Mouse (Mus musculus): ENCODE measurements around the gene Stab1.

Stab1 gene

DNA sequence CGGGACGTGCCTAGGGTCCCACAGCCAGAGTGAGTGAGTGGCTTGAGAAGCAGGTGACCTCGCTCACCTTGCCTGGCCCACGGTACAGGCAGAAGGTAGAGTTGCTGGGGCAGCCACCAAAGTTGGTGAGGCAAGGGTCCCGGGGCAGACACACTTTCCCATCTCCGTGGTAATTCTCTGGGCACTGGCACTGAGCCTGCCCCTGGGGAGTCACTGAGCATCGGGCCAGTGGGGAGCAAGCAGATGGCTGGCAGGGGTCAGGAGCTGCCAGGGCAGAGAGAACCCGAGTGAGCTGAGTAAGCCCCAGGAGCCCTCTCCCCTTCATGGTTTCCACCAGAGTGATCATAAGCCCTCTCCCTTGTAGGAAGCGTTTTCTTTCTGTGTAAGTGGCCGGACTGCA is 6.8 kb downstream of the Stab1 start:
- DNase-seq: peak; percentile 46

DNA sequence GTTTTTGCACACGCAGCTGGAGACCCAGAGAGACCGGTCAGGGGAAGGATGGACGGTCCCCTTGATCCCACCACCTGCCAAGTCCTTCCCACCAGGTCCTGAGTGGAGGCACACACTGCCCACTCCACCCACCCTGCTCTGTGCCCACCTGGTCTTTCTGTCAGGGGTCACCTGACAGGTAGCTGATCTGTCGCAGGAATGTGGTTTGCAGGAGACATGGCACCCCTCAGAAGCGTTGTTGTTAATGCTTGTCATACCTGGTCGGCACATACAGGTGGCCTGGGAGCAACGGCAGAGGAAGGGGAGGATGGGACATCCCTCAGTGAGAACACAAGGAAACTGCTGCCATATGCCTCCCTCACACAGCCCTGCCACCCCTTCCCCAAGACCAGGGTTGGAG is 7.2 kb downstream of the Stab1 start:
- no peak for DNase-seq

DNA sequence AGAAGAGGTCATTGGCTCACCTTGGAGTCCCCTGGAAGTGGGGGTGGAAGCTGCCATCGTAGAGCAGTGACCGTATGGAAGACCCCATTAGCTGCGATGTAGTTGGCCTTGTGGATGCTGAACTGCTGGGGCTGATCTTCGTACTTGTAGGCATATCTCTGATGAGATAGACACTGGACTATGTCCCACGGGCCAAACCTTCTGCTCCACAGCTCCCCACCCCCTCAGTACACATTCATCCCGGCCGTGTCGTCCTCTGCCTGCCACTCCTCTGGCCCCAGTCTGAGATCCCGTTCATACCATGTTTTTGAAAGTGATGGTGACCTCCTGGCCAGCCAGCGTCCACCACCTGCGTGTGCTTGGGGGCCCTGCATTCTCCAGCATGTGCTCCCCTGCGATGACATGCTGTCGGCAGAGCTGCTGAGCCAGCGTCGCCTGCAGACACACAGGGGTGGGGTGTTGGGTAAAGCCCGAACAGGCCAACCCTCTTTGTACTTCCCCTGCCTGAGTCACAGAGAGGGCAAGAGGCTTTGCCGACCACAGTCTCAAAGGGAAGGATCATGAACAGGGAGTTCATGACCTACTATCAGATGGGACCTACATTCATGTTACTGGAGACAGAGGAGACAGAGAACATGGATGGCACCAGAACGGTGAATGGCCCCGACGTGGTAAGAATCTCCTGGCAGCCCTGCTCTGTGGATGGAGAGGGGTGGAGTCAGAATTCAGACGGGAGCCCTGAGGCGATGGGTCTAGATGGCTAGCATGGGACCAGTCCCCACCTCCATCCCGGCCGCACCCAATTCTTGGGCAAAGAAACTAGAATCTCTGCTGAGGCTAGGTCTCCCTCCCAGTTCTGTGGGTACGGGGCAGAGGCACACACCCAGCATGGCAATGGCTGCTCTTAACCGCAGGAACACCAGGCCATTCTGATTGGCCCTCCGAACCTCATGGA is 8.0 kb downstream of the Stab1 start:
- DNase-seq: no peak

DNA sequence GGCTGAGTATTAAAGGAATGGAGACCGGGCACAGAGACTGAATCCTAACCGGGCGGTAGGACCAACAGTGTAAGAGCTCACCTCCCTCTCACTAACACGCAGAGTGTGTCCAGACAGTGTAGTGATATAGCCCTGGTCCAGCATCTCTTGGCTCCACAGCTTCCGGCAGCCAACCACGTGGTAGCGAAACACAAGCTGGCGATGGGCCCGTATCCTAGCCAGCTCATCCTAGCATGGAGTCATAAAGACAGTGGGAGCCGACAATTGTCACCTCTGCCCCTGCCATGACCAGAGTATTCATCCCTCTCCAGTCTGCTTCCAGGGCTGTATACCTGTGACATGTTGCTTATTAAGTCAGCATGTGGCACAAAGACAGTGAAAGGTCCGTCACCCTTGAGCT is 22.7 kb downstream of the Stab1 start:
- DNase-seq: no peak

DNA sequence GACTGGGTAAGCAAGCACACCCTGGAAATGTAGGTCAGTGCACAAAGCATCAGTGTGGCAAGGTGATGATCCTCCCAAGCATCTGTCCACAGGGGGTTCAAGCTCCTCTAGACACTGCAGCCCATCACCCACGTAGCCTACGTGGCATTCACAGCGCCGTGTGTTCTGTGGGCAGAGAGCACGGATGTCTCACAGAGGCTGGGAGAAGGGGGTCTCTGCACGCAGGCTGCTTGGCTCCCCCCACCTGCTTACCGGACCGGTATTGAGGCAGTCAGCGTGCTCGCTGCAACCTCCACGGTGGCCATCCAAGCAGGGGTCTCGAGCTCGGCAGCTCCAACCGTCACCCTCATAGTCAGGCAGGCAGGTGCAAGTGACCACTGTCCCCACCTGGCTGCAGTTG is 27.4 kb downstream of the Stab1 start:
- DNase-seq: no peak

DNA sequence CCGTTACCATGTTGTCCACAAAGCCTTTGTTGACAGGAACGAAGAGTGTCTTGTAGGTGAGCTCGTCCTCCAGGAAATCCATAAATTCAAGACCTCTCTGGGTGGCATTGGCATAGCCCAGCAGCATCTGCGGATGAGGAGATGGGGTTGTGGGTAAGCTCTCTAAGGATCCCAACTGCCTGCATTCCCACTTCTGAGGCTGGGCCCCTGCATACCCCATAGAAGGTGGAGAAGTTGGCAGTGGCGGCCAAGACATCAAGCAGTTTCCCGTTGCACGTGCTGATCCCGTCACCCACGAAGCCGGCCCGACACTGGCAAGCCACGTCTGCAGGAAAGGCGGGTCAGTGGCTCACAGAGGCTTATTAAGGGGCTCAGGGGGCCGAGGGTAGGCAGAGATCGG is 28.3 kb downstream of the Stab1 start:
- DNase-seq: no peak

DNA sequence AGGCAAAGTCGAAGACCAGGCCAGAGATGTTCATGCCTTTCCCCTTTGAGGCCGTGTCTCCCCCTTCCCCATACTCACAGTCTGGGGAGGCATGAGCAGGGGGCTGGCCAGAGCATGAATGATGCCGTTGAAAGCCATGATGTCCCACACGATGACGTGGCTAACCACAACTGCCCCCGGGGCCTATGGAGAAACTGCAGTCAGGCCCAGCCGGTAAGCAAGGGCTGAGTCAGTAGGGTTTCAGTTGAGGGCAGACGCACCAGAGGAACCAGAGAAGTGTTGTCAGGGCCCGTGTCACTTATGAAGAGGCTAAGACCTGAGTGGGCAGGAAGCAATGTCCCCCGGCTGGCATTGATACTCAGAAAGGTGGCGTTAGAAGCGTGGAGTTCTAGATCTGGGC is 28.8 kb downstream of the Stab1 start:
- DNase-seq: no peak

DNA sequence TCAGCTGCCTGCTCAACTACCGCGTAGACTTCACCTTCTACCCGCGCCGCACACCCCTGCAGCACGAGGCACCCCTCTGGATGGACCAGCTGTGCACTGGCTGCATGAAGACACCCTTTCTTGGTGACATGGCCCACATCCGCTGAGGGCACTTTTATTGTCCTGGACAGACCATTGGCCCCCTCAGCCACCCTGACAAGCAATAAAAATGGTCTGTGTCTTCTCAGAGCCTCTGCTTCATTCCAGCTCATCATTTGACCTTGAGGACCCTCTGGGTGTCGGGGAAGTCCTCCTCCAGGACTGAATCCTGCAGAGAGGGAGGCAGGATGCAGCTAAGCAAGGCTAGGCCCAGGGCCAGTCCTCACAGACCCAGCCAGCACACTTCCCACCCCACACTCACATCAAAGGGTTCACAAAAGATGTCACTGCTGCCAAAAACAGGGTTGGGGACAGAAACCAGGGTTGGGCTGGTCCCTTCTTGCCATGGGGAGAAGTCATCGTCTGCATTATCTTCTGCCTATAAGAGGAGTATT is 29.5 kb downstream of the Stab1 start:
- peak; percentile 23 for DNase-seq

DNA sequence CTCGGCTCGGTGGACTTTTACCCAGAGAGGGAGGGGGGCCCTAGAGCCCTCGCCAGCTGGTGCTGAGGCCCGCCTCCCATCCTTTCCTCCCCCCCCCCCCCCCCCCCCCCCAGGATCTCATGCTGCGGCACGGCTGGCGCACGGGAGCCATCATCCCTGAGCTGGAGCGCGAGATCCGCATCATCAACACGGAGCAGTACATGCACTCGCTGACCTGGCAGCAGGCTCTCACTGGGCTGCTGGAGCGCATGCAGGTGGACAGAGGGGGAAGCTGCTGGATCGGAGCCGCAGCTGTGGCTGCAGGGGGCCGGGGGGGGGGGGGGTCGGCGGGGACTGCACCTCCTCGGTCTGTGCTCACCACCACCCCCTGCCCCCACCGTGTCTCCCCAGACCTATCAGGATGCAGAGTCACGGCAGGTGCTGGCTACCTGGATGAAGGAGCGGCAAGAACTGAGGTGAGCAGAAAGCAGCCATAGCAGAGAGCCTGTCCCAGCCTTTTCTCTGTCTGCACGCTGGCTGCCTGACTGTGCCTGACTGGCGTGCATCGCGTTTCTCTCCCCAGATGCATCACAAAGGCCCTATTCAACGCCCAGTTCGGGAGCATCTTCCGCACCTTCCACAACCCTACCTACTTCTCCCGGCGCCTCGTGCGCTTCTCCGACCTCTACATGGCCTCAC is 30.1 kb downstream of the Stab1 start:
- DNase-seq: peak; percentile 44

DNA sequence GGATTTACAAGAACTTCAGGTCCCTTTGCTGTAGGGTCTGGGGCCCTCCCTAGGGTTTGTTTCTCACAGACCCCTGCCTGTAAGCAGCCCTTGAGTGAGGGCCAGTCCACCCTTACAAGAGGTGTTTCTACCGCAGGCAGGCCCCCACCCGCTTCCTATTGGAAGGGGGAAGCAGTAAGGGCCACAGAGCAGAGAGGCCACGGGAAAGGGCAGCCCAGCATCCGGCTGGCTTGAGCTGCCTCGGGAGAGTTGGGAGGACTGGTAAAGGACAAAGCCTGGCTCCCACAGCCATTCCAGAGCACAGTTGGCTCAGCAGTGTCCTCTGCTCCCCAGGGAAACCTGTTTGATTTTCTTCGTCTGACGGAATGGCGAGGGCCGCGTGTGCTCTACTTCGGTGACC is 30.6 kb downstream of the Stab1 start:
- peak; percentile 38 for DNase-seq

DNA sequence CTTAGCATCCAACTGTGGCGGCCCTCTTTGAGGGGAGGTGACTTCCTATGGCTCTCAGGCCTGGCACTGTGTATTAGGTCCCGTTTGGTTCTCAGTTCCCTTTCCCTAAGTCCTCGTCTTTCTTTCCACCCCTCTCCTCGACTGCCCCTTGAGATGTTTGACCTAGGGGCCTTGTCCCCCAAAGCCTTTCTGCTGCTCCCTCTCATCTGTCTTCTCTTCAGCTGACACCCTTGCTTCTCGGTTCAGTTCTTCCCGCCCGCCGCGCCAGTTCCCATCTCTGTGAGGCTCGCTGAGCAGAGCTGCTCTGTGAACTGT is 31.2 kb downstream of the Stab1 start:
- DNase-seq: no peak

DNA sequence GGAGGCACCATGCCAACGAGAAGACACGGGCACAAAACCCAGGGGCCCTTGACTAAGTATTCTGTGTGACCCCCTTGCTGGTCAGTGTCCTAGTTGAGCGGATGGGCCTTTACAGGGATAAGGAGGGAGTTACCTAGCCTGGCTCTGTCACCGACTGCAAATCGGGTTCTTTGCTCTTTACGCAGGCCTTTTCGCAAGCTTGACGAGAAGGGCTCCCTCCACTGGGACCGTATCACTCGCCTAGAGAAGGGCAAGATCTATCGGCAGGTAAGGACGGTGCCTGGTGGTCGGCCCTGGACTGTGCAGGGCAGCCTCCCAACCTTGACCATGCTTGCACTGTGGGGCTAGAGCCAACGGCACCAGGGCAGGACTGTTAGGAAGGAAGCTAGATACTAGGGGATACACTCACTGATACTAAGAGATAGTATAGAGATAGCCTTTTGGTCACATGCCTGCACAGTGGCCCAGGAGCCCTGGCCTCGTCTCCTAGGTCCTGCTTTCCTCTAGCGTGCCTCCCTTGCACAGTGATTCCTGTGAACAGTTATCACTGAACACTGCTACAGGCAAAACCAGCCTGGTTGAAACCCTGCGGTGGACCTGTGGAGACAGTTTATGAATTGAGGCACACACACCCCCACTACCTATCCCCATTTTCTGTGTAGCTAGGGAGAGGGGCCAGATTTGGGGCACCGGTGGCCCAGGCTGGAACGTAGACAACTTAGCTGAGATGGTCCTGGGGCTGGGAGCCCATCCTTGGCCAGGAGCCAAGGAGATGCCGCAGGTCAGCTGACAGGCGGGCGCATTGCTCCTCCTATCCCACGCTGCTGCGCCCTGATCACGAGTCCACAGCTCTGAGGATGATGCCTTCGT is 31.8 kb downstream of the Stab1 start:
- DNase-seq: no peak

DNA sequence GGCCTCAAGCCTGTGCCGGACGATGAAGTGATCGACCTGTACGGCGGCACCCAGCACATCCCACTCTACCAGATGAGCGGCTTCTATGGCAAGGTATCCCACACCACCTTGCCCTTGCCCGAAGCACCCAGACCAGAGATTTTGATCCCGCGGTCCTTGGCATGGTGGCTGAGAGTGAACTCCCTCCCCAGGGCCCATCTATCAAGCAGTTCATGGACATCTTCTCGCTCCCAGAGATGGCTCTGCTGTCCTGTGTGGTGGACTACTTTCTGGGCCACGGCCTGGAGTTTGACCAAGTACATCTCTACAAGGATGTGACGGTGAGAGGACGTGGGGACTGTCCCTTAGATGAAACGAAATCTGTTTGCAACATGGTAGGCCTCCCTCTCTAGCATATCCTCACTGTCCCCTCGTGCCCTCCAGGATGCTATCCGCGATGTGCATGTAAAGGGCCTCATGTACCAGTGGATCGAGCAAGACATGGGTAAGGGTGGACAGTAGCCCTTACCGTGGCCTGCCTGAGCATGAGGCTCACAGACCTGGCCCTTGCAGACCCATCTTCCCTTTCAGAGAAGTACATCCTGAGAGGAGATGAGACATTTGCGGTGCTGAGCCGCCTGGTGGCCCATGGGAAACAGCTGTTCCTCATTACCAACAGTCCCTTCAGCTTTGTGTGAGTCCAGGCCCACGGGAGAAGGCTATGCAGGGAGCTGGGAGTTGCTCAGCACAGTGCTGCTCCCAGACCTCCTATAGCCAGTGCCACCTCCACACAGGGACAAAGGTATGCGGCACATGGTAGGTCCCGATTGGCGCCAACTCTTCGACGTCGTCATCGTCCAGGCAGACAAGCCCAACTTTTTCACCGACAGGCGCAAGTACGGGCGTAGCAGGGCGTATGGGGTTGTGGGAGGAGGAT is 32.7 kb downstream of the Stab1 start:
- DNase-seq: no peak

DNA sequence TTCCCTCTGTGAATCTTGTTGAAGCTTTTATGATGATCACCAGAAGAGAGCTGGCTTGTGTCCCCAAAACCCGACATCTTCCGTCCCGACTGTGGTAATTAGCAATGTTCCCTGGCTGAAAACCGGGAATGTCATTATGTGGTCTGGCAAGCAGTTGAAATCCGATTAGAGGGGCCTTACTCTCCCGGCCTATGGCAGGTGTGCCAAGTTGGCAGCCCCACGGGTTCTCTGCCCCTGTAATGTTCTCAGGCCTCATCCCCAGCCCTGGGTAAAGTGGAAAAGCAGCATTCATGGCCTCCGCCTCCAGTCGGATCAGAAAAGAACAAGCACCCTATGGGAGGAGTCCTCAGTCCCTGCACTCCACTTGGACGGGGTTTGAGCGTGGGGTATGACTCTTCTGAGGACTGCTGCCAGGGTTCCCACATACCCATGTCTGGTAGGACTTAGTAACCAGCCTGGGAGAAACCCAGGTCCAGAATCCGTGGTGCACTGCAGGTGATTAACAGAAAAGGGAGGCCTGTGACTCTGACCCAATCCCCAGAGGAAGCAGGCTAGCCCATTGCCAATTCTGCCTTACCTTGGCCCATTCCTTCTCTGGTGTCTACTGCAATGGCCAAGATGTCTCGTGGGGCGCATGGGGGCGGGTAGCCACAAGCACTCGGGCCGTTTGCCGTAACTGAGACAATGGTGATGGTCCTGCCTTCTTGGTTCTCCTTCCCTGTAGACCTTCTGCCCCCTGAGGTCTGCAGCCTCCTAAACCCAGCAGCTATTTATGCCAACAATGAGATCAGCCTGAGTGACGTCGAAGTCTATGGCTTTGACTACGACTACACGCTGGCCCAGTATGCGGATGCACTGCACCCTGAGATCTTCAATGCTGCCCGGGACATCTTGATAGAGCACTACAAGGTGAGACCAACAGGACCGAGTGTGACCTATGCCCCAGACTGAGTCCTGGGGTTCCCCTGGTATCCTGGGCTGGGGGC is 34.1 kb downstream of the Stab1 start:
- DNase-seq: no peak

DNA sequence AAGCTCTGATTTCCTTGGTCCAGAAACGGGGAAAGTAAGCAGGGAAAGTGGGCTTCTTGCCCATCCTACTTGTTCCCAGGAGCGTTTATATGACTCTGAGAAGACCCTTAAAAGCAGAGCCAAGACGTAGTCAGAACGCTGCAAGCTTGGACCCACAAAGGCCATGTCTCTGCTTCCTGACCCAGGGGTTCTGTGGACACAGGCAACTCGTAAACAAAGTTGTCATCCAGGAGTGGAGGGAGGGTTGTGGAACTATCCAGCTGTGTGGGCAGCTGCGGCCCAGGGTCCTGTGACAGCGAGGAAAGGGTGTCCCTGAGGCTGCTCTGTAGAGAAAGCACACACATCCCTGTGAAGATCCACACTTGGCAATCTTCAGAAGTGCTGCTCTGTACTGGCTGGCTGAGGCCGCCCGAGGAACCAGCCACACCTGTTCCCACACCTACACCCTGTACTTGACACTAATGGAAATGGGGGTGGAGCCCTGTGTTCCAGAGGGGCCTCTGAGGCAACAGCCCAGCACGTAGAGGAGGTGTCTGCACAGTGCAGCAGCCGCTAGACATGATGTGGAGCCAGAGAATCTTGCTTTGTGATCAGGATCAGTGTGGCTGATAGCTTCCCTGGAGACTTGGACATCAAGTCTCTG is 35.3 kb downstream of the Stab1 start:
- DNase-seq: no peak

DNA sequence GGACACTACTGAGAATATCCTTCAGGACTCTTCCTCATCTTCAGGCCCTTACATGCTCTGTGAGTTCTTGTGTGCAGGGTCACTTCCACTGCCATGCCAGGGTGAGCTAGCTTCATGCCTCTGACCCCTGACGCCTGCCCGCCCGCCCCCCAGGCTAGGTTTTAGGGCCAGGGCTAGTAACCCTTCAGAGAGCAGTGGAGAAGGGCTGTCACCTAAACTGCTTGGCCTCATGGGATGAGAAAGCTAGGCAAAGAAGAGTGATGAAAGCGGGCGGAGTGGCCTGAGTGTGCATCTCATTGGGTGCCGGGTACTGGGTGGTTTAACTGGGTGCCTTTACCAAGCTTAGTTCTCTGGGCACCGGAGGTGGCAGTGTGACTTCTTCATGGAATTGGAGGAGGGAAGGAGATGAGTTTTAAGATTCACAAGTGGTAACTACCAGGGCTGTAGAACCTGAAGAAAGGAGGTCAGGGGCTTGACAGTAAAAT is 35.9 kb downstream of the Stab1 start:
- no peak for DNase-seq

DNA sequence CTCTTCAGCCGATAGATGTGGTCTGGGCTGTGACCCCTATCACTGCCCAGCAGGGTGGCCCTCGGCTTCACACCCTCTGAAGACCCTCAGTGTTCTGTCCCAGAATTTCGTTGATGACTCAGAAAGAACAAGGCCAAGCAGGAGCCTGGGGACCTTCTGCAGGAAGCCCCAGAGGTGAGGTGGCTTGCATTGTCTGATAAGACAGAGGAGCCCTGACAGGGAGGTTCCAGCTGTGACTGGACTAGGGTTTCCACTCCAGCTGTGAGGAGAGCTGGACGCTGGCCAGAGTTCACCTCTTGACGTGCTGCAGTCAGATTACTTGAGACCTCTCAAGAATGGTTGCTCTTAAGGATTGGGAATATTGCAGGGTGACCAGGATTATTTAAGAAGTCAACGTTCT is 36.4 kb downstream of the Stab1 start:
- peak; percentile 50 for DNase-seq

DNA sequence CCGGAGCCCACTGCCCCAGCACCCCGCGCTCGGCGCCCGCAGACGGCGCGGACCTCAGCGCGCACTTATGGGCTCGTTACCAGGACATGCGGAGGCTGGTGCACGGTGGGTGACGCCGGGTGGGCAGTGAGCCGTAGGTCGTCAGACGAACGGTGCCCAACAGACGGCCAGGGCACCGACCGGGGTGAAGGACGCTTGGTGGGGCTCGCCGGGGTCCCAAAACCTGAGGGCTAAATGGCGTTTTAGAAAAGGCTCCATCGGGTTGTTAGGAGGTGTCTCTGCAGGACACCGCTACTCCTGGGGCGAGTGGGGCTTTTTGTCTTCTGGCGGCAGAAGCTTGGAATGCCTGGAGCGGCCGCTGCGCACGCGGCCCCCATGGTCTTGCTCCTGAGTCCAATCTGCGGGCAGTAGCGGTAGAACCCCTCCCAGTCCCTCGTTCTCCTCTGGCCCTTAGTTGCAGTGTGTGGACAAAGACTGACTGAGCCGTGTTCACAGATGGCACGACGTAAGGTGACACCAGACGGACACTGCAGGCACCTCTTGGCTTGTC is 37.1 kb downstream of the Stab1 start:
- peak; percentile 28 for DNase-seq

All from cerebellum, adult 9-10 months (tissue).